Mouse (Mus musculus) hindbrain, postnatal 0 days (tissue): ENCODE data around the gene Osgep. TPM values are rescaled to one million over a fixed set of nuclear protein-coding genes. Genes with fewer than 3 reads are reported as not detected.

Source experiments
- ATAC-seq: fragments of 200-750 bp; cut with Nextera tagmentation; 2 replicates; pipeline ENCODE4 v1.8.0; 2017; ENCODE audit warnings: mild to moderate bottlenecking, moderate TSS enrichment, moderate library complexity
- DNase-seq: peaks from one replicate; pipeline ENCODE4 v3.0.0-alpha.2; 2015; ENCODE audit warnings: low spot score
- H3K27ac ChIP-seq: fragments of 300-500 bp; sonication (generic); 2 replicates; pipeline ENCODE4 v1.5.1; 2014; ENCODE audit warnings: mild to moderate bottlenecking
- H3K27me3 ChIP-seq: fragments of 300-500 bp; sonication (generic); 2 replicates; pipeline ENCODE4 v1.6.1; 2014; ENCODE audit warnings: low read length, mixed read lengths; ENCODE audit not compliant: insufficient read depth
- H3K36me3 ChIP-seq: fragments of 300-500 bp; sonication (generic); 2 replicates; pipeline ENCODE4 v1.6.1; 2014; ENCODE audit warnings: low read length, mixed read lengths; ENCODE audit not compliant: insufficient read depth
- H3K4me1 ChIP-seq: fragments of 300-500 bp; sonication (generic); 2 replicates; pipeline ENCODE4 v1.6.1; 2014; ENCODE audit warnings: antibody characterized with exemption, low read length, mixed read lengths; ENCODE audit not compliant: insufficient read depth
- H3K4me2 ChIP-seq: fragments of 300-500 bp; sonication (generic); 2 replicates; pipeline ENCODE4 v1.6.1; 2014; ENCODE audit warnings: low read depth, mild to moderate bottlenecking, low read length, moderate library complexity, mixed read lengths
- H3K4me3 ChIP-seq: fragments of 300-500 bp; sonication (generic); 2 replicates; pipeline ENCODE4 v1.5.1; 2014; ENCODE audit warnings: low read length
- H3K9ac ChIP-seq: fragments of 300-500 bp; sonication (generic); replicated peaks from 2 replicates; pipeline ENCODE4 v1.6.1; 2014; ENCODE audit warnings: mild to moderate bottlenecking, low read length, moderate library complexity, mixed read lengths
- H3K9me3 ChIP-seq: fragments of 300-500 bp; sonication (generic); 2 replicates; pipeline ENCODE4 v1.6.1; 2016; ENCODE audit warnings: low read length, mixed read lengths
- CTCF ChIP-seq: IDR thresholded peaks from 2 replicates; pipeline ENCODE4 v1.5.1; 2016; ENCODE audit warnings: antibody characterized with exemption, control low read depth, low read depth
- WGBS: fragments of 180-500 bp; shearing (Covaris S2); extraction: QIAGEN DNeasy Blood & Tissue Kit; methylation state at CpG from one replicate; pipeline ENCODE4 v1.1.7; 2014; 5-methylcytosine and 5-hydroxymethylcytosine counted together
- polyA plus RNA-seq: library from polyadenylated mRNA; unstranded; fragments of >200 nt; fragmentation: Nextera tagmentation; extraction: Ambion mirVana; gene quantifications from 2 replicates; pipeline ENCODE4 v1.2.1, GENCODE M21; 2015
- total RNA-seq: library from RNA; depleted of rRNA; stranded (reverse); fragments of >200 nt; gene quantifications from 2 replicates; pipeline ENCODE4 v1.2.3, GENCODE M21; 2014

The Osgep gene
- total and polyA plus RNA-seq, 2 experiments from 2014 or later: 71.4 to 72.4 TPM

- H3K9ac ChIP-seq: no peak overlapping the region
- no peaks in the 10 kb centered on the region for H3K36me3 ChIP-seq
- H3K27ac ChIP-seq: no peak overlapping the region
- no peaks in the 10 kb centered on the region for H3K27me3 ChIP-seq
- no peak for DNase-seq
- TF ChIP-seq CTCF: no peak
- 84% methylated on average over 6 of the region's 6 CpGs for WGBS
- no peaks in the 10 kb centered on the region for H3K4me1 ChIP-seq
- no peak for ATAC-seq
- H3K4me2 ChIP-seq: no peak overlapping the region
- H3K9me3 ChIP-seq: no peaks in the 10 kb centered on the region
- H3K4me3 ChIP-seq: no peak overlapping the region
These were observed 48.3 kb downstream of the Osgep start for GRCm38 (mm10) chr14:50876236-50876950.

GRCm38 (mm10) chr14:50875591-50876230, 49.0 kb downstream of the Osgep start:
- ATAC-seq: no peak
- H3K4me1 ChIP-seq: no peaks in the 10 kb centered on the region
- H3K27me3 ChIP-seq: no peaks in the 10 kb centered on the region
- no peak for DNase-seq
- H3K36me3 ChIP-seq: no peaks in the 10 kb centered on the region
- H3K9ac ChIP-seq: no peak overlapping the region
- H3K4me2 ChIP-seq: no peak overlapping the region
- no peak overlapping the region for H3K27ac ChIP-seq
- no peak for TF ChIP-seq CTCF
- no peak overlapping the region for H3K4me3 ChIP-seq
- 77% methylated on average over 6 of the region's 6 CpGs for WGBS
- no peaks in the 10 kb centered on the region for H3K9me3 ChIP-seq

GRCm38 (mm10) chr14:50875175-50875574, 49.5 kb downstream of the Osgep start:
- Histone ChIP-seq H3K4me2 (no peak overlapping the region), H3K27me3 (no peaks in the 10 kb centered on the region), H3K9me3 (no peaks in the 10 kb centered on the region), H3K27ac (no peak overlapping the region), H3K9ac (no peak overlapping the region), H3K4me1 (no peaks in the 10 kb centered on the region), H3K36me3 (no peaks in the 10 kb centered on the region), H3K4me3 (no peak overlapping the region)
- ATAC-seq: no peak
- WGBS: 87% methylated on average over 3 of the region's 3 CpGs
- no peak for TF ChIP-seq CTCF
- DNase-seq: no peak

GRCm38 (mm10) chr14:50871284-50871683, 53.4 kb downstream of the Osgep start:
- WGBS: 94% methylated on average over 2 of the region's 2 CpGs
- ATAC-seq: no peak
- Histone ChIP-seq H3K27ac (no peak overlapping the region), H3K4me2 (peak overlapping the region; percentile 71), H3K4me3 (0 out of 2 replicates have a peak overlapping the region, but pooled peaks have one; percentile 52), H3K4me1 (no peaks in the 10 kb centered on the region), H3K9me3 (no peaks in the 10 kb centered on the region), H3K36me3 (no peaks in the 10 kb centered on the region), H3K9ac (no peak overlapping the region), H3K27me3 (no peaks in the 10 kb centered on the region)
- TF ChIP-seq CTCF: no peak
- DNase-seq: no peak

GRCm38 (mm10) chr14:50870805-50871143, 53.9 kb downstream of the Osgep start:
- TF ChIP-seq CTCF: no peak
- Histone ChIP-seq H3K27ac (peak overlapping the region; percentile 78), H3K4me3 (peak overlapping the region; percentile 52), H3K4me1 (no peaks in the 10 kb centered on the region), H3K4me2 (peak overlapping the region; percentile 71), H3K9ac (peak overlapping the region; percentile 58), H3K9me3 (no peaks in the 10 kb centered on the region), H3K36me3 (no peaks in the 10 kb centered on the region), H3K27me3 (no peaks in the 10 kb centered on the region)
- WGBS: 17% methylated on average over 5 of the region's 5 CpGs
- DNase-seq: no peak
- no peak for ATAC-seq

- DNase-seq: peak; percentile 81
- Histone ChIP-seq H3K27me3 (no peaks in the 10 kb centered on the region), H3K9me3 (no peaks in the 10 kb centered on the region), H3K9ac (peak within 1 kb of the TSS; percentile 58), H3K4me1 (no peaks in the 10 kb centered on the region), H3K4me2 (peak within 1 kb of the TSS; percentile 71), H3K36me3 (no peaks in the 10 kb centered on the region), H3K27ac (peak within 1 kb of the TSS; percentile 78), H3K4me3 (peak within 1 kb of the TSS; percentile 52)
- ATAC-seq: peak; percentile 98
- TF ChIP-seq CTCF: no peak
- WGBS: 7% methylated on average over 32 of the region's 32 CpGs
These were observed 54.5 kb downstream of the Osgep start, which contains the start of gene Tep1 for GRCm38 (mm10) chr14:50869889-50870804. Gene Tep1, minus strand, starts transcription at chr14:50870560.
